Mouse (Mus musculus) hindbrain, embryonic 16.5 days (tissue): ENCODE data around the gene Ccdc91. TPM values are rescaled to one million over a fixed set of nuclear protein-coding genes. Genes with fewer than 3 reads are reported as not detected.

Experiments used
- ATAC-seq: fragments of 200-750 bp; cut with Nextera tagmentation; 2 replicates; pipeline ENCODE4 v1.8.0; 2017; ENCODE audit warnings: moderate TSS enrichment, moderate library complexity
- H3K27ac ChIP-seq: fragments of 300-500 bp; sonication (generic); 2 replicates; pipeline ENCODE4 v1.5.1; 2014; ENCODE audit warnings: low read depth, mild to moderate bottlenecking, control low read depth, low read length, moderate library complexity
- H3K27me3 ChIP-seq: fragments of 300-500 bp; sonication (generic); replicated peaks from 2 replicates; pipeline ENCODE4 v1.6.1; 2014; ENCODE audit warnings: low read length; ENCODE audit not compliant: control insufficient read depth, insufficient read depth
- H3K36me3 ChIP-seq: fragments of 300-500 bp; sonication (generic); 2 replicates; pipeline ENCODE4 v1.6.1; 2014; ENCODE audit warnings: mild to moderate bottlenecking, low read length, moderate library complexity, mixed read lengths; ENCODE audit not compliant: control insufficient read depth, insufficient read depth
- H3K4me1 ChIP-seq: fragments of 300-500 bp; sonication (generic); 2 replicates; pipeline ENCODE4 v1.6.1; 2014; ENCODE audit warnings: low read depth, low read length; ENCODE audit not compliant: control insufficient read depth, insufficient read depth
- H3K4me2 ChIP-seq: fragments of 300-500 bp; sonication (generic); 2 replicates; pipeline ENCODE4 v1.6.1; 2014; ENCODE audit warnings: mild to moderate bottlenecking, low read length, control low read depth, moderate library complexity
- H3K4me3 ChIP-seq: fragments of 300-500 bp; sonication (generic); 2 replicates; pipeline ENCODE4 v1.5.1; 2014; ENCODE audit warnings: mild to moderate bottlenecking, low read length, control low read depth, moderate library complexity
- H3K9ac ChIP-seq: fragments of 300-500 bp; sonication (generic); 2 replicates; pipeline ENCODE4 v1.6.1; 2014; ENCODE audit warnings: low read depth, mild to moderate bottlenecking, control low read depth, low read length, moderate library complexity
- H3K9me3 ChIP-seq: fragments of 300-500 bp; sonication (generic); 2 replicates; pipeline ENCODE4 v1.6.1; 2014; ENCODE audit warnings: mild to moderate bottlenecking, low read length, moderate library complexity; ENCODE audit not compliant: control insufficient read depth
- WGBS: fragments of 180-500 bp; shearing (Covaris S2); extraction: QIAGEN DNeasy Blood & Tissue Kit; methylation state at CpG from one replicate; pipeline ENCODE4 v1.1.7; 2014; 5-methylcytosine and 5-hydroxymethylcytosine counted together
- polyA plus RNA-seq: library from polyadenylated mRNA; unstranded; fragments of >200 nt; fragmentation: Nextera tagmentation; extraction: Ambion mirVana; gene quantifications from 2 replicates; pipeline ENCODE4 v1.2.1, GENCODE M21; 2015

Ccdc91 gene
- polyA plus RNA-seq, 1 experiment from 2014 or later, result 49.2 TPM

GRCm38 (mm10) chr6:147606666-147607065 lies 131.0 kb downstream of the Ccdc91 start:
- Histone ChIP-seq H3K4me1 (no peaks in the 10 kb centered on the region), H3K36me3 (peaks cover 2% of the 10 kb centered on the region; the same call in 1 of the 2 replicates), H3K27ac (no peak overlapping the region), H3K9ac (no peak overlapping the region), H3K4me3 (no peak overlapping the region), H3K27me3 (no peaks in the 10 kb centered on the region), H3K9me3 (no peaks in the 10 kb centered on the region), H3K4me2 (no peak overlapping the region)
- no peak for ATAC-seq
- 84% methylated on average over 10 of the region's 10 CpGs for WGBS

- Histone ChIP-seq H3K4me1 (no peaks in the 10 kb centered on the region), H3K4me2 (no peak overlapping the region), H3K4me3 (no peak overlapping the region), H3K9ac (no peak overlapping the region), H3K9me3 (no peaks in the 10 kb centered on the region), H3K36me3 (peaks cover 2% of the 10 kb centered on the region; the same call in 1 of the 2 replicates), H3K27me3 (no peaks in the 10 kb centered on the region), H3K27ac (no peak overlapping the region)
- 59% methylated on average over 6 of the region's 6 CpGs for WGBS
- no peak for ATAC-seq
Measured at GRCm38 (mm10) chr6:147607613-147608012, 132.0 kb downstream of the Ccdc91 start.

GRCm38 (mm10) chr6:147615306-147615705 lies 139.7 kb downstream of the Ccdc91 start:
- no peak overlapping the region for H3K4me3 ChIP-seq
- no peak overlapping the region for H3K4me2 ChIP-seq
- 84% methylated on average over 2 of the region's 2 CpGs for WGBS
- ATAC-seq, result no peak
- no peaks in the 10 kb centered on the region for H3K9me3 ChIP-seq
- no peaks in the 10 kb centered on the region for H3K36me3 ChIP-seq
- H3K9ac ChIP-seq, result no peak overlapping the region
- no peak overlapping the region for H3K27ac ChIP-seq
- no peaks in the 10 kb centered on the region for H3K4me1 ChIP-seq
- no peaks in the 10 kb centered on the region for H3K27me3 ChIP-seq

- no peaks in the 10 kb centered on the region for H3K36me3 ChIP-seq
- no peak overlapping the region for H3K4me2 ChIP-seq
- H3K9me3 ChIP-seq, result no peaks in the 10 kb centered on the region
- 78% methylated on average over 3 of the region's 3 CpGs for WGBS
- no peak overlapping the region for H3K9ac ChIP-seq
- H3K4me3 ChIP-seq, result no peak overlapping the region
- no peak overlapping the region for H3K27ac ChIP-seq
- no peaks in the 10 kb centered on the region for H3K4me1 ChIP-seq
- H3K27me3 ChIP-seq, result no peaks in the 10 kb centered on the region
- no peak for ATAC-seq
Measured at GRCm38 (mm10) chr6:147623142-147623541, 147.5 kb downstream of the Ccdc91 start.

GRCm38 (mm10) chr6:147636464-147636863 lies 160.8 kb downstream of the Ccdc91 start:
- 92% methylated on average over 5 of the region's 5 CpGs for WGBS
- H3K4me2 ChIP-seq, result no peak overlapping the region

GRCm38 (mm10) chr6:147643875-147644274 lies 168.2 kb downstream of the Ccdc91 start:
- no peak overlapping the region for H3K27ac ChIP-seq
- no peak overlapping the region for H3K4me3 ChIP-seq
- WGBS, result 86% methylated on average over 7 of the region's 7 CpGs
- H3K36me3 ChIP-seq, result no peaks in the 10 kb centered on the region
- no peaks in the 10 kb centered on the region for H3K4me1 ChIP-seq
- H3K27me3 ChIP-seq, result no peaks in the 10 kb centered on the region
- no peak overlapping the region for H3K9ac ChIP-seq
- H3K9me3 ChIP-seq, result no peaks in the 10 kb centered on the region
- no peak for ATAC-seq
- no peak overlapping the region for H3K4me2 ChIP-seq

More at GRCm38 (mm10) chr6:147636464-147636863, 160.8 kb downstream of the Ccdc91 start:
- ATAC-seq, result no peak
- Histone ChIP-seq H3K27ac (no peak overlapping the region), H3K36me3 (peaks cover 4% of the 10 kb centered on the region), H3K9me3 (no peaks in the 10 kb centered on the region), H3K27me3 (no peaks in the 10 kb centered on the region), H3K9ac (no peak overlapping the region), H3K4me3 (no peak overlapping the region), H3K4me1 (no peaks in the 10 kb centered on the region)

- H3K9me3 ChIP-seq, result no peaks in the 10 kb centered on the region
- ATAC-seq, result no peak
- H3K4me1 ChIP-seq, result no peaks in the 10 kb centered on the region
- no peak overlapping the region for H3K4me3 ChIP-seq
- H3K4me2 ChIP-seq, result no peak overlapping the region
- H3K36me3 ChIP-seq, result no peaks in the 10 kb centered on the region
- H3K27ac ChIP-seq, result no peak overlapping the region
- H3K9ac ChIP-seq, result no peak overlapping the region
- no peaks in the 10 kb centered on the region for H3K27me3 ChIP-seq
Measured at GRCm38 (mm10) chr6:147644391-147644790, 168.8 kb downstream of the Ccdc91 start.

- H3K9me3 ChIP-seq, result no peaks in the 10 kb centered on the region
- no peaks in the 10 kb centered on the region for H3K36me3 ChIP-seq
- no peak overlapping the region for H3K4me3 ChIP-seq
- H3K9ac ChIP-seq, result no peak overlapping the region
- no peaks in the 10 kb centered on the region for H3K27me3 ChIP-seq
- H3K4me1 ChIP-seq, result no peaks in the 10 kb centered on the region
- H3K27ac ChIP-seq, result no peak overlapping the region
- 86% methylated on average over 11 of the region's 11 CpGs for WGBS
- no peak overlapping the region for H3K4me2 ChIP-seq
- no peak for ATAC-seq
Measured at GRCm38 (mm10) chr6:147646401-147646968, 170.9 kb downstream of the Ccdc91 start.

GRCm38 (mm10) chr6:147658025-147658424 lies 182.4 kb downstream of the Ccdc91 start:
- ATAC-seq, result no peak
- Histone ChIP-seq H3K9ac (no peak overlapping the region), H3K4me2 (no peak overlapping the region), H3K9me3 (no peaks in the 10 kb centered on the region), H3K27me3 (no peaks in the 10 kb centered on the region), H3K4me1 (no peaks in the 10 kb centered on the region), H3K4me3 (no peak overlapping the region), H3K36me3 (no peaks in the 10 kb centered on the region), H3K27ac (no peak overlapping the region)

- no peak for ATAC-seq
- Histone ChIP-seq H3K4me3 (no peak overlapping the region), H3K4me1 (no peaks in the 10 kb centered on the region), H3K9me3 (no peaks in the 10 kb centered on the region), H3K36me3 (no peaks in the 10 kb centered on the region), H3K27ac (no peak overlapping the region), H3K9ac (no peak overlapping the region), H3K27me3 (no peaks in the 10 kb centered on the region), H3K4me2 (no peak overlapping the region)
- 71% methylated on average over 1 of the region's 1 CpGs for WGBS
Measured at GRCm38 (mm10) chr6:147660718-147661117, 185.1 kb downstream of the Ccdc91 start.
